ENCODE assay signal across 9 mouse cellular contexts in genomic region chr3:104992709-104993388, GRCm38 (mm10). TPM values are rescaled to one million over a fixed set of nuclear protein-coding genes. Genes with fewer than 3 reads are reported as not detected.
DNase-seq lines count a peak whose midpoint lies in the region; ATAC-seq lines count a peak whose summit lies in the region.
"Had no signal": no experiment of that assay in that cellular context is flagged by ENCODE, and none has a peak within 500 bp of the region (broad histone marks: within the 10 kb centered on the region; RNA-seq: fewer than 3 reads in every experiment).

No protein-coding gene starts in this region.

- H3K4me3 ChIP-seq in heart, embryonic 12.5 days, result 0 out of 2 replicates have a peak overlapping the region, but pooled peaks have one; percentile 6
- H3K4me3 ChIP-seq in kidney, embryonic 16.5 days (ENCODE audit: low read length), result no peak overlapping the region
- H3K4me3 ChIP-seq: erythroblast, embryonic 14.5 days had no signal

- H3K9ac ChIP-seq in heart, embryonic 12.5 days, result no peak overlapping the region
- H3K9ac ChIP-seq in kidney, embryonic 16.5 days (replicated peaks; ENCODE audit: low read length), result no peak overlapping the region

- no peaks in the 10 kb centered on the region for H3K36me3 ChIP-seq in heart, embryonic 12.5 days
- no peaks in the 10 kb centered on the region for H3K36me3 ChIP-seq in kidney, embryonic 16.5 days (ENCODE audit: insufficient read depth, low read length)

- H3K4me2 ChIP-seq in heart, embryonic 12.5 days, result peak overlapping the region; percentile 55
- H3K4me2 ChIP-seq in kidney, embryonic 16.5 days (replicated peaks; ENCODE audit: low read depth, low read length), result peak overlapping the region; percentile 14; the same call in 1 of the 2 replicates

- H3K4me1 ChIP-seq in heart, embryonic 12.5 days (replicated peaks), result peaks cover 46% of the 10 kb centered on the region
- peaks cover 16% of the 10 kb centered on the region for H3K4me1 ChIP-seq in kidney, embryonic 16.5 days (ENCODE audit: insufficient read depth, low read length)

- H3K27me3 ChIP-seq in heart, embryonic 12.5 days (replicated peaks), result no peaks in the 10 kb centered on the region
- no peaks in the 10 kb centered on the region for H3K27me3 ChIP-seq in kidney, embryonic 16.5 days (ENCODE audit: insufficient read depth, low read length)

- WGBS in heart, embryonic 12.5 days, result 10% methylated on average over 23 of the region's 23 CpGs
- 12% methylated on average over 23 of the region's 23 CpGs for WGBS in kidney, embryonic 16.5 days

- ATAC-seq in heart, embryonic 12.5 days (ENCODE audit: insufficient number of reproducible peaks, low FRiP score), result peak; percentile 66
- peak; percentile 88 for ATAC-seq in kidney, embryonic 16.5 days (ENCODE audit: low FRiP score, low TSS enrichment)
- peak; percentile 88 for ATAC-seq in monocyte, adult 5-6 weeks (replicated peaks; ENCODE audit: insufficient number of reproducible peaks, low FRiP score, low TSS enrichment, poor library complexity, severe bottlenecking)

- H3K9me3 ChIP-seq in heart, embryonic 12.5 days (replicated peaks), result no peaks in the 10 kb centered on the region
- H3K9me3 ChIP-seq in kidney, embryonic 16.5 days (ENCODE audit: low read length), result no peaks in the 10 kb centered on the region

- no peak overlapping the region for H3K27ac ChIP-seq in heart, embryonic 12.5 days (ENCODE audit: poor library complexity, severe bottlenecking)
- no peak overlapping the region for H3K27ac ChIP-seq in kidney, embryonic 16.5 days (ENCODE audit: low read length)

- peak; percentile 91 for DNase-seq in CD4-positive, CD25-positive, alpha-beta regulatory T cell, adult 2 months (ENCODE audit: low read depth, low spot score)
- peak; percentile 58 for DNase-seq in brain, embryonic 18.5 days (ENCODE audit: low read depth, low spot score)
- peak; percentile 42 for DNase-seq in fat pad, adult 2 months (ENCODE audit: extremely low read depth, low read depth, low spot score)
- peak; percentile 84 for DNase-seq in liver
- peak; percentile 57 to 68 for DNase-seq in spleen, postnatal 36 days (ENCODE audit: low spot score in 2 of 2)

RNA-seq across cellular contexts. Expression of gene Wnt2b, which starts 31.1 kb away (rescaled TPM):
- 1.3 and 1.4 TPM in 2 replicates for polyA plus RNA-seq in heart, embryonic 12.5 days (2016; fragmentation: Nextera tagmentation; extraction: Ambion mirVana)
- 0.54 and 0.80 TPM in 2 replicates for polyA plus RNA-seq in kidney, embryonic 16.5 days (2015; fragmentation: Nextera tagmentation; extraction: Ambion mirVana)
- total RNA-seq in monocyte, adult 5-6 weeks (2017), result not detected in 3 replicates
- polyA plus RNA-seq: erythroblast, embryonic 14.5 days had no signal
